Mouse (Mus musculus) heart, adult 2 months (tissue): ENCODE data around the gene Camkmt.

Experiments used
- CTCF ChIP-seq: fragments of 200-600 bp; IDR thresholded peaks from 2 replicates; pipeline ENCODE4 v1.8.1; 2022; ENCODE audit warnings: antibody characterized with exemption, mild to moderate bottlenecking, moderate library complexity
- POLR2A ChIP-seq: fragments of 200-500 bp; IDR thresholded peaks from 2 replicates; pipeline ENCODE4 v1.6.1; 2011; ENCODE audit warnings: mild to moderate bottlenecking, low read depth, low read length, control low read depth; ENCODE audit not compliant: insufficient read depth

DNA sequence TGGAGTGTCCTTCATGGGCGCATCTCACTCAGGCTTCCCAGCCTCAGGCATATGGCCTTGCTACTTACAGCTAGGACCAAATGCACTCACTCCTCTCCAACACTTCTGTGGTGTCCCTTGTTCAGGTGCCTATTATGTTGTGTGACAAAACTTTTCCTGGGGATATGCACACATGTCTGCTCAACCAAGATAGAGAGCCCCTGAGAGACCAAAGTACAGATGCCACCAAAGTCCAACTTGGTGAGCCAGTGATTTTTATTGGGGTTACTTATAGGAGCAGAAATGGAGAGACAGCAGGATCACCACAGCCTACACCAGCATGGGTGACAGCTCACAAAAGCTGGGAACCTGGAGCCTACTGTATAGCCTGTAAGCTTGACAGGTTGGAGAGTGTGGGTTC, 20.3 kb downstream of the Camkmt start:
- TF ChIP-seq POLR2A (no peak), CTCF (no peak)
